Mouse (Mus musculus) midbrain, embryonic 14.5 days (tissue): ENCODE data around the gene Prg2. TPM values are rescaled to one million over a fixed set of nuclear protein-coding genes. Genes with fewer than 3 reads are reported as not detected.

Experiments used
- ATAC-seq: fragments of 200-750 bp; cut with Nextera tagmentation; 2 replicates; pipeline ENCODE4 v1.8.0; 2017; ENCODE audit warnings: moderate number of reproducible peaks, moderate library complexity; ENCODE audit not compliant: low FRiP score, low TSS enrichment
- DNase-seq: peaks from one replicate; pipeline ENCODE4 v3.0.0-alpha.2; 2015
- H3K27ac ChIP-seq: fragments of 300-500 bp; sonication (generic); replicated peaks from 2 replicates; pipeline ENCODE4 v1.5.1; 2014; ENCODE audit warnings: mild to moderate bottlenecking, low read depth, low read length, moderate library complexity
- H3K27me3 ChIP-seq: fragments of 300-500 bp; sonication (generic); 2 replicates; pipeline ENCODE4 v1.6.1; 2014; ENCODE audit warnings: low read length, control low read depth, mixed read lengths; ENCODE audit not compliant: control insufficient read depth, insufficient read depth
- H3K36me3 ChIP-seq: fragments of 300-500 bp; sonication (generic); 2 replicates; pipeline ENCODE4 v1.6.1; 2014; ENCODE audit warnings: low read length, control low read depth; ENCODE audit not compliant: control insufficient read depth, insufficient read depth
- H3K4me1 ChIP-seq: fragments of 300-500 bp; sonication (generic); 2 replicates; pipeline ENCODE4 v1.6.1; 2014; ENCODE audit warnings: mild to moderate bottlenecking, antibody characterized with exemption, low read length, control low read depth; ENCODE audit not compliant: control insufficient read depth, insufficient read depth
- H3K4me2 ChIP-seq: fragments of 300-500 bp; sonication (generic); 2 replicates; pipeline ENCODE4 v1.6.1; 2014; ENCODE audit warnings: mild to moderate bottlenecking, low read length, moderate library complexity
- H3K4me3 ChIP-seq: fragments of 300-500 bp; sonication (generic); replicated peaks from 2 replicates; pipeline ENCODE4 v1.5.1; 2014; ENCODE audit warnings: low read depth, low read length
- H3K9ac ChIP-seq: fragments of 300-500 bp; sonication (generic); replicated peaks from 2 replicates; pipeline ENCODE4 v1.6.1; 2014; ENCODE audit warnings: mild to moderate bottlenecking, low read length, moderate library complexity
- H3K9me3 ChIP-seq: fragments of 300-500 bp; sonication (generic); 2 replicates; pipeline ENCODE4 v1.6.1; 2016; ENCODE audit warnings: low read length, control low read depth, mixed read lengths; ENCODE audit not compliant: control insufficient read depth
- WGBS: fragments of 180-500 bp; shearing (Covaris S2); extraction: QIAGEN DNeasy Blood & Tissue Kit; methylation state at CpG from one replicate; pipeline ENCODE4 v1.1.7; 2014; 5-methylcytosine and 5-hydroxymethylcytosine counted together
- polyA plus RNA-seq: library from polyadenylated mRNA; unstranded; fragments of >200 nt; fragmentation: Nextera tagmentation; extraction: Ambion mirVana; gene quantifications from 2 replicates; pipeline ENCODE4 v1.2.1, GENCODE M21; 2014

The Prg2 gene
- polyA plus RNA-seq, 1 experiment from 2014 or later, result not detected

- WGBS, result 71% methylated on average over 6 of the region's 6 CpGs
- H3K27ac ChIP-seq, result no peak overlapping the region
- no peak overlapping the region for H3K9ac ChIP-seq
- no peak overlapping the region for H3K4me3 ChIP-seq
- no peak overlapping the region for H3K4me2 ChIP-seq
- DNase-seq (no peak), ATAC-seq (no peak)
- no peaks in the 10 kb centered on the region for H3K9me3 ChIP-seq
- no peaks in the 10 kb centered on the region for H3K4me1 ChIP-seq
- H3K36me3 ChIP-seq, result no peaks in the 10 kb centered on the region
- no peaks in the 10 kb centered on the region for H3K27me3 ChIP-seq
Measured at GRCm38 (mm10) chr2:85030989-85031388, 50.7 kb downstream of the Prg2 start.

- H3K4me1 ChIP-seq, result peaks cover 5% of the 10 kb centered on the region
- no peak overlapping the region for H3K27ac ChIP-seq
- DNase-seq (no peak), ATAC-seq (no peak)
- no peak overlapping the region for H3K4me2 ChIP-seq
- 87% methylated on average over 2 of the region's 2 CpGs for WGBS
- no peaks in the 10 kb centered on the region for H3K36me3 ChIP-seq
- H3K9ac ChIP-seq, result no peak overlapping the region
- no peak overlapping the region for H3K4me3 ChIP-seq
- no peaks in the 10 kb centered on the region for H3K9me3 ChIP-seq
- H3K27me3 ChIP-seq, result no peaks in the 10 kb centered on the region
Measured at GRCm38 (mm10) chr2:85033121-85033520, 52.9 kb downstream of the Prg2 start.

Other genes starting within 250 kb of the Prg2 start
- gene Ypel4, start 246.4 kb upstream of the Prg2 start, polyA plus RNA-seq, result 23.5 and 24.7 TPM in 2 replicates
- 2.0 and 3.3 TPM in 2 replicates for gene Gm19426, start 236.8 kb upstream of the Prg2 start, polyA plus RNA-seq
- gene Serping1, start 205.0 kb upstream of the Prg2 start, polyA plus RNA-seq, result 19.7 and 33.6 TPM in 2 replicates
- gene Ube2l6, start 181.6 kb upstream of the Prg2 start, polyA plus RNA-seq, result 11.7 and 19.5 TPM in 2 replicates
- gene Smtnl1, start 157.8 kb upstream of the Prg2 start, polyA plus RNA-seq, result not detected in 2 replicates
- 58.6 and 80.6 TPM in 2 replicates for gene Timm10, start 153.5 kb upstream of the Prg2 start, polyA plus RNA-seq
- gene Slc43a1, start 141.6 kb upstream of the Prg2 start, polyA plus RNA-seq, result 0.90 and 2.4 TPM in 2 replicates
- gene Rtn4rl2, start 93.8 kb upstream of the Prg2 start, polyA plus RNA-seq, result 4.5 and 5.6 TPM in 2 replicates
- 1.7 and 4.2 TPM in 2 replicates for gene Slc43a3, start 43.9 kb upstream of the Prg2 start, polyA plus RNA-seq
- not detected in 2 replicates for gene Prg3, start 7.8 kb downstream of the Prg2 start, polyA plus RNA-seq
- 160 and 204 TPM in 2 replicates for gene Ssrp1, start 56.8 kb downstream of the Prg2 start, polyA plus RNA-seq
- gene P2rx3, start 57.0 kb downstream of the Prg2 start, polyA plus RNA-seq, result 0.91 and 1.5 TPM in 2 replicates
- gene Tnks1bp1, start 67.6 kb downstream of the Prg2 start, polyA plus RNA-seq, result 7.9 and 10.4 TPM in 2 replicates
- 10.7 and 27.7 TPM in 2 replicates for gene Aplnr, start 155.8 kb downstream of the Prg2 start, polyA plus RNA-seq
- gene Lrrc55, start 216.7 kb downstream of the Prg2 start, polyA plus RNA-seq, result 9.6 and 13.8 TPM in 2 replicates